Mouse (Mus musculus) liver, embryonic 11.5 days (tissue): Measurements from ENCODE around the gene Abcb7. TPM values are rescaled to one million over a fixed set of nuclear protein-coding genes. Genes with fewer than 3 reads are reported as not detected.
A peak's percentile ranks its signal among the peaks of the same experiment; 100 is the strongest.

ENCODE experiments used
- ATAC-seq: fragments of 200-750 bp; cut with Nextera tagmentation; replicated peaks from 2 replicates; pipeline ENCODE4 v1.8.0; 2017; ENCODE audit warnings: moderate number of reproducible peaks, mild to moderate bottlenecking, moderate TSS enrichment, moderate library complexity; ENCODE audit not compliant: low FRiP score
- DNase-seq: peaks from one replicate; pipeline ENCODE4 v3.0.0-alpha.2; 2017; ENCODE audit warnings: low spot score
- H3K27ac ChIP-seq: fragments of 300-500 bp; sonication (generic); 2 replicates; pipeline ENCODE4 v1.5.1; 2014; ENCODE audit warnings: mild to moderate bottlenecking, low read depth, low read length, control low read depth
- H3K27me3 ChIP-seq: fragments of 300-500 bp; sonication (generic); replicated peaks from 2 replicates; pipeline ENCODE4 v1.6.1; 2014; ENCODE audit warnings: low read length, mixed read lengths; ENCODE audit not compliant: control insufficient read depth, insufficient read depth
- H3K36me3 ChIP-seq: fragments of 300-500 bp; sonication (generic); 2 replicates; pipeline ENCODE4 v1.6.1; 2014; ENCODE audit warnings: mild to moderate bottlenecking, low read length, moderate library complexity, mixed read lengths; ENCODE audit not compliant: control insufficient read depth, insufficient read depth
- H3K4me1 ChIP-seq: fragments of 300-500 bp; sonication (generic); replicated peaks from 2 replicates; pipeline ENCODE4 v1.6.1; 2014; ENCODE audit warnings: low read length, mixed read lengths; ENCODE audit not compliant: control insufficient read depth, insufficient read depth
- H3K4me2 ChIP-seq: fragments of 300-500 bp; sonication (generic); 2 replicates; pipeline ENCODE4 v1.6.1; 2014; ENCODE audit warnings: mild to moderate bottlenecking, control low read depth, moderate library complexity
- H3K4me3 ChIP-seq: fragments of 300-500 bp; sonication (generic); 2 replicates; pipeline ENCODE4 v1.5.1; 2014; ENCODE audit warnings: low read depth, low read length, control low read depth
- H3K9ac ChIP-seq: fragments of 300-500 bp; sonication (generic); 2 replicates; pipeline ENCODE4 v1.6.1; 2014; ENCODE audit warnings: low read depth, low read length, control low read depth
- H3K9me3 ChIP-seq: fragments of 300-500 bp; sonication (generic); 2 replicates; pipeline ENCODE4 v1.6.1; 2016; ENCODE audit warnings: low read length, inconsistent platforms, mixed read lengths; ENCODE audit not compliant: control insufficient read depth
- WGBS: fragments of 180-500 bp; shearing (Covaris S2); extraction: QIAGEN DNeasy Blood & Tissue Kit; methylation state at CpG from one replicate; pipeline ENCODE4 v1.1.7; 2014; 5-methylcytosine and 5-hydroxymethylcytosine counted together
- polyA plus RNA-seq: library from polyadenylated mRNA; unstranded; fragments of >200 nt; fragmentation: Nextera tagmentation; extraction: Ambion mirVana; gene quantifications from 2 replicates; pipeline ENCODE4 v1.2.1, GENCODE M21; 2014

Gene Abcb7
- 18.5 and 20.7 TPM in 2 replicates for polyA plus RNA-seq

- no peaks in the 10 kb centered on the region for H3K36me3 ChIP-seq
- ATAC-seq: peak; percentile 91
- DNase-seq: peak; percentile 75
- H3K9ac ChIP-seq: peak within 1 kb of the TSS; percentile 80
- peak within 1 kb of the TSS; percentile 63 for H3K4me3 ChIP-seq
- H3K27me3 ChIP-seq: peaks cover 13% of the 10 kb centered on the region
- H3K27ac ChIP-seq: peak within 1 kb of the TSS; percentile 84
- H3K4me2 ChIP-seq: peak within 1 kb of the TSS; percentile 57
- 18% methylated on average over 56 of the region's 58 CpGs for WGBS
- H3K9me3 ChIP-seq: no peaks in the 10 kb centered on the region
- H3K4me1 ChIP-seq: no peaks in the 10 kb centered on the region
Observed at GRCm38 (mm10) chrX:104413183-104413983, at the start of gene Abcb7. Gene Abcb7, minus strand, starts transcription at chrX:104413856.

GRCm38 (mm10) chrX:104461755-104462154 lies 48.1 kb upstream of the Abcb7 start:
- Histone ChIP-seq H3K36me3 (no peaks in the 10 kb centered on the region), H3K27ac (no peak overlapping the region), H3K27me3 (no peaks in the 10 kb centered on the region), H3K4me1 (no peaks in the 10 kb centered on the region), H3K4me3 (no peak overlapping the region), H3K4me2 (no peak overlapping the region), H3K9ac (no peak overlapping the region), H3K9me3 (no peaks in the 10 kb centered on the region)
- ATAC-seq (no peak), DNase-seq (no peak)
- 46% methylated on average over 2 of the region's 2 CpGs for WGBS

- H3K36me3 ChIP-seq: no peaks in the 10 kb centered on the region
- 67% methylated on average over 1 of the region's 1 CpGs for WGBS
- DNase-seq: no peak
Observed at GRCm38 (mm10) chrX:104452433-104452832, 38.8 kb upstream of the Abcb7 start.

GRCm38 (mm10) chrX:104433456-104433855 lies 19.8 kb upstream of the Abcb7 start:
- ATAC-seq (no peak), DNase-seq (no peak)
- Histone ChIP-seq H3K4me2 (no peak overlapping the region), H3K4me1 (no peaks in the 10 kb centered on the region), H3K9ac (no peak overlapping the region), H3K27ac (no peak overlapping the region), H3K4me3 (no peak overlapping the region), H3K27me3 (peaks cover 7% of the 10 kb centered on the region), H3K9me3 (no peaks in the 10 kb centered on the region), H3K36me3 (no peaks in the 10 kb centered on the region)
- 28% methylated on average over 1 of the region's 1 CpGs for WGBS

More at GRCm38 (mm10) chrX:104452433-104452832, 38.8 kb upstream of the Abcb7 start:
- ATAC-seq: no peak
- Histone ChIP-seq H3K27me3 (no peaks in the 10 kb centered on the region; the same call in 1 of the 2 replicates), H3K27ac (no peak overlapping the region), H3K9ac (no peak overlapping the region), H3K4me2 (no peak overlapping the region), H3K9me3 (no peaks in the 10 kb centered on the region), H3K4me3 (no peak overlapping the region), H3K4me1 (no peaks in the 10 kb centered on the region)

GRCm38 (mm10) chrX:104428108-104428507 lies 14.5 kb upstream of the Abcb7 start:
- H3K36me3 ChIP-seq: no peaks in the 10 kb centered on the region
- H3K9me3 ChIP-seq: no peaks in the 10 kb centered on the region
- H3K9ac ChIP-seq: no peak overlapping the region
- WGBS: 40% methylated on average over 3 of the region's 3 CpGs
- H3K27ac ChIP-seq: no peak overlapping the region
- H3K27me3 ChIP-seq: peaks cover under 1% of the 10 kb centered on the region; the same call in 1 of the 2 replicates
- H3K4me3 ChIP-seq: no peak overlapping the region
- no peak overlapping the region for H3K4me2 ChIP-seq
- ATAC-seq (no peak), DNase-seq (no peak)
- no peaks in the 10 kb centered on the region for H3K4me1 ChIP-seq

GRCm38 (mm10) chrX:104413995-104414394 lies 339 bp upstream of the Abcb7 start:
- Histone ChIP-seq H3K27me3 (peaks cover 16% of the 10 kb centered on the region), H3K27ac (no peak overlapping the region), H3K9me3 (no peaks in the 10 kb centered on the region), H3K4me3 (peak overlapping the region; percentile 63), H3K4me2 (peak overlapping the region; percentile 50), H3K4me1 (no peaks in the 10 kb centered on the region), H3K9ac (peak overlapping the region; percentile 26), H3K36me3 (no peaks in the 10 kb centered on the region)
- DNase-seq: no peak
- no peak for ATAC-seq
- 45% methylated on average over 7 of the region's 7 CpGs for WGBS

- DNase-seq: no peak
- ATAC-seq: no peak
- H3K9me3 ChIP-seq: no peaks in the 10 kb centered on the region
- no peaks in the 10 kb centered on the region for H3K36me3 ChIP-seq
- no peak overlapping the region for H3K4me2 ChIP-seq
- no peak overlapping the region for H3K9ac ChIP-seq
- H3K27ac ChIP-seq: no peak overlapping the region
- no peak overlapping the region for H3K4me3 ChIP-seq
- no peaks in the 10 kb centered on the region for H3K4me1 ChIP-seq
- peaks cover 3% of the 10 kb centered on the region for H3K27me3 ChIP-seq
Observed at GRCm38 (mm10) chrX:104408137-104408536, 5.5 kb downstream of the Abcb7 start.

- ATAC-seq: no peak
- 88% methylated on average over 5 of the region's 5 CpGs for WGBS
- no peaks in the 10 kb centered on the region for H3K36me3 ChIP-seq
- H3K27ac ChIP-seq: no peak overlapping the region
- H3K4me2 ChIP-seq: no peak overlapping the region
- no peak for DNase-seq
- H3K4me1 ChIP-seq: no peaks in the 10 kb centered on the region
- no peak overlapping the region for H3K4me3 ChIP-seq
- no peak overlapping the region for H3K9ac ChIP-seq
- no peaks in the 10 kb centered on the region; the same call in 1 of the 2 replicates for H3K27me3 ChIP-seq
- H3K9me3 ChIP-seq: no peaks in the 10 kb centered on the region
Observed at GRCm38 (mm10) chrX:104402463-104402862, 11.2 kb downstream of the Abcb7 start.

- no peak overlapping the region for H3K4me3 ChIP-seq
- H3K9me3 ChIP-seq: no peaks in the 10 kb centered on the region
- 70% methylated on average over 1 of the region's 1 CpGs for WGBS
- no peak for ATAC-seq
- H3K27me3 ChIP-seq: no peaks in the 10 kb centered on the region; the same call in 1 of the 2 replicates
- no peaks in the 10 kb centered on the region for H3K4me1 ChIP-seq
- DNase-seq: no peak
- no peak overlapping the region for H3K27ac ChIP-seq
- no peak overlapping the region for H3K9ac ChIP-seq
- no peaks in the 10 kb centered on the region for H3K36me3 ChIP-seq
- H3K4me2 ChIP-seq: no peak overlapping the region
Observed at GRCm38 (mm10) chrX:104401134-104401533, 12.5 kb downstream of the Abcb7 start.
